ENCODE assay signal across 7 mouse cellular contexts in the genomic region with DNA sequence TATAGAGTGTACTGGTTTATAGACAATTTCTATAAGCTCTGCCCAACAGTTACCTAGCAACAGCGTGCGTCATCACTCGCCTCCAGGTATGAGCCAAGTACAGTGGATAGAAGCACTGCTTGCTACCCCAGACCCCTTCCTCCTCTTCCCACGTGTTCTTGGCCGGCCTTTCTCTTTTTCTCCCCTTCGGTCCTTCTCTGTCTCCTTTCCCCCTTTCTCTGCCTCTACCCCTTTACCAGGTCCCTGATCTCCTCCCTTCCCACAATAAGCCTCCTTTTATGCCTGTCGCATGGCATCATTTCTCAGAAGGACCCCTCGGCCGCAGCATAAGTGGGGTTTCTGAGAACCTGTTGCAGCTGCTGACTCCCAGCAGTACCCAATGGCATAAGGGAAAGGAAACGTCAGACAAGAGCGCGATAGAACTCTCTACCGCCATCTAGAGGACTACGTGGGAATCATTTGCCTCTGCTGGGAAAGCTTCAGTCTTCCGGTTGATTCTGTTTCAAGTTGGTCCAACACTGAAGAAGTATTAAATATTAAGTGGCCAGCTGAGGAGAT. TPM values are rescaled to one million over a fixed set of nuclear protein-coding genes. Genes with fewer than 3 reads are reported as not detected.
DNase-seq lines count a peak whose midpoint lies in the region; ATAC-seq lines count a peak whose summit lies in the region.

No protein-coding gene starts in this region.

- H3K4me1 ChIP-seq in hindbrain, embryonic 14.5 days (replicated peaks; ENCODE audit: control insufficient read depth, insufficient read depth, low read length), result peaks cover 10% of the 10 kb centered on the region

- 19% methylated on average over 15 of the region's 15 CpGs for WGBS in hindbrain, embryonic 14.5 days

- no peak overlapping the region for H3K4me3 ChIP-seq in hindbrain, embryonic 14.5 days (replicated peaks; ENCODE audit: low read length)

- no peaks in the 10 kb centered on the region for H3K9me3 ChIP-seq in hindbrain, embryonic 14.5 days (ENCODE audit: control insufficient read depth, low read length)

- no peak overlapping the region for H3K9ac ChIP-seq in hindbrain, embryonic 14.5 days

- 0 out of 2 replicates have a peak, but pooled peaks have one; percentile 31 for ATAC-seq in hindbrain, embryonic 14.5 days (ENCODE audit: low FRiP score)

- H3K27ac ChIP-seq in hindbrain, embryonic 14.5 days, result no peak overlapping the region

- H3K36me3 ChIP-seq in hindbrain, embryonic 14.5 days (replicated peaks; ENCODE audit: control insufficient read depth, insufficient read depth), result no peaks in the 10 kb centered on the region

- DNase-seq in WW6 (ENCODE audit: low read depth, low spot score), result peak; percentile 70
- DNase-seq in cerebellum, adult 9-11 months, result peak; percentile 71
- DNase-seq in frontal cortex, adult 2 months (ENCODE audit: extremely low spot score in 1 of 2, low spot score in 1 of 2), result peak; percentile 57 to 89
- peak; percentile 91 for DNase-seq in hindbrain, embryonic 14.5 days (ENCODE audit: low spot score)
- DNase-seq in layer of hippocampus, postnatal 36 days, result peak; percentile 35 to 60
- peak; percentile 81 for DNase-seq in lung, postnatal 14 days
- DNase-seq in retina, postnatal 1 day, result peak; percentile 94

- no peaks in the 10 kb centered on the region for H3K27me3 ChIP-seq in hindbrain, embryonic 14.5 days (ENCODE audit: control insufficient read depth, insufficient read depth, low read length)

- H3K4me2 ChIP-seq in hindbrain, embryonic 14.5 days (replicated peaks), result peak overlapping the region; percentile 17; the same call in 1 of the 2 replicates

RNA-seq across cellular contexts. Expression of gene Mymx, which starts 24.8 kb away (rescaled TPM):
- not detected in 2 replicates for polyA plus RNA-seq in frontal cortex, adult 2 months (2012; rRNA removed)
- not detected in 2 replicates for polyA plus RNA-seq in hindbrain, embryonic 14.5 days (2014; fragmentation: Nextera tagmentation; extraction: Ambion mirVana)
- total RNA-seq in layer of hippocampus, postnatal 36 days (2021), result not detected

RNA-seq across cellular contexts. Expression of gene Slc29a1, which starts 27.2 kb away (rescaled TPM):
- polyA plus RNA-seq in frontal cortex, adult 2 months (2012; rRNA removed), result 35.4 and 38.9 TPM in 2 replicates
- 41.5 and 42.7 TPM in 2 replicates for polyA plus RNA-seq in hindbrain, embryonic 14.5 days (2014; fragmentation: Nextera tagmentation; extraction: Ambion mirVana)
- 10 to 100 TPM; 20.8 to 21.5 TPM for total RNA-seq in layer of hippocampus, postnatal 36 days (2021)

RNA-seq across cellular contexts. Expression of gene Capn11, which starts 32.5 kb away (rescaled TPM):
- 0.23 and 0.34 TPM in 2 replicates for polyA plus RNA-seq in frontal cortex, adult 2 months (2012; rRNA removed)
- 2.3 TPM in 1 of 2 replicates, not detected in the other for polyA plus RNA-seq in hindbrain, embryonic 14.5 days (2014; fragmentation: Nextera tagmentation; extraction: Ambion mirVana)
- total RNA-seq in layer of hippocampus, postnatal 36 days (2021), result 1 to 10 TPM in 1 of 2 experiments, under 1 TPM in 1; 0.22 to 1.4 TPM

RNA-seq across cellular contexts. Expression of gene Hsp90ab1, which starts 53.6 kb away (rescaled TPM):
- 952 and 985 TPM in 2 replicates for polyA plus RNA-seq in frontal cortex, adult 2 months (2012; rRNA removed)
- 1,324 and 1,355 TPM in 2 replicates for polyA plus RNA-seq in hindbrain, embryonic 14.5 days (2014; fragmentation: Nextera tagmentation; extraction: Ambion mirVana)
- 1,000 to 10,000 TPM; 1,811 to 1,865 TPM for total RNA-seq in layer of hippocampus, postnatal 36 days (2021)

RNA-seq across cellular contexts. Expression of gene Mrpl14, which starts 59.5 kb away (rescaled TPM):
- 48.4 and 52.8 TPM in 2 replicates for polyA plus RNA-seq in frontal cortex, adult 2 months (2012; rRNA removed)
- 116 and 132 TPM in 2 replicates for polyA plus RNA-seq in hindbrain, embryonic 14.5 days (2014; fragmentation: Nextera tagmentation; extraction: Ambion mirVana)
- 10 to 100 TPM; 39.5 to 43.9 TPM for total RNA-seq in layer of hippocampus, postnatal 36 days (2021)
